Mouse (Mus musculus) left cerebral cortex, adult 2 months (tissue): ENCODE results near the gene Chd1l. TPM values are rescaled to one million over a fixed set of nuclear protein-coding genes. Genes with fewer than 3 reads are reported as not detected.

Experiments
- DNase-seq, 2 experiments: peaks; one replicate each; pipeline ENCODE4 v3.0.0; 2021 to 2022; ENCODE audit warnings: low spot score in 2 of 2, mixed read lengths in 1 of 2; ENCODE audit errors: extremely low spot score in 1 of 2
- H3K27ac ChIP-seq: fragments of 200-600 bp; 2 replicates; pipeline ENCODE4 v1.8.1; 2022
- H3K4me3 ChIP-seq: fragments of 200-600 bp; 2 replicates; pipeline ENCODE4 v1.8.1; 2022
- CTCF ChIP-seq: fragments of 200-600 bp; IDR thresholded peaks from 2 replicates; pipeline ENCODE4 v1.8.1; 2022; ENCODE audit warnings: antibody characterized with exemption, mild to moderate bottlenecking, moderate library complexity
- intact Hi-C: fragments of 180-260 bp; cut with DNase I; formaldehyde crosslinking; loops from one replicate; pipeline ENCODE4 v1.15.1; 2025
- total RNA-seq, 2 experiments: library from RNA; stranded (reverse); gene quantifications; 2 replicates each; pipeline ENCODE4 v1.2.3; 2021

Chd1l gene
- total RNA-seq, 2 experiments from 2014 or later = 9.6 to 10.6 TPM

DNA sequence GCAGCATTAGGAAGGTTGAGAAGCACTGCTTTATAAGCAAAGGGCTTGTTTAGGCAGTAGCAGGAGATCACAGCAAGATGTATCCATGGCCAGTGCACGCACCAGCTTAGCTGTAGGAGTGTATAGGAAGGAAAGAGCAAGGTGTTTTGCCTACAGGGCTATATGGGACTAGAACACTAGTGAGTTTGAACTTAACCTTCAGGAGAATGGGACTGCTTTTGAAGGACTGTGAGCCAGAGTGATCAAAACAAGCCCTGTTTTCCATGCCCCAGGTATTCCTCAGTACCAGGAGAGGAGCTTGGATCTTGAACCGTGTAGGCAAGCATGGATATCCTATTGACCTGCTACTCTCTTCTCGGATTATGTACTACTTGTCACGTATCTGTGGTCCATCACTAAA lies 31.4 kb upstream of the Chd1l start:
- no peak overlapping the region for H3K4me3 ChIP-seq
- no peak for TF ChIP-seq CTCF
- H3K27ac ChIP-seq = no peak overlapping the region
- no peak for DNase-seq
- intact Hi-C loops = no loop called here

- Histone ChIP-seq H3K4me3 (no peak overlapping the region), H3K27ac (no peak overlapping the region)
- intact Hi-C loops = no loop called here
- TF ChIP-seq CTCF = no peak; the same call in 1 of the 2 replicates
- DNase-seq = no peak
Observed at GRCm38 (mm10) chr3:97634288-97634761, 24.3 kb upstream of the Chd1l start.

DNA sequence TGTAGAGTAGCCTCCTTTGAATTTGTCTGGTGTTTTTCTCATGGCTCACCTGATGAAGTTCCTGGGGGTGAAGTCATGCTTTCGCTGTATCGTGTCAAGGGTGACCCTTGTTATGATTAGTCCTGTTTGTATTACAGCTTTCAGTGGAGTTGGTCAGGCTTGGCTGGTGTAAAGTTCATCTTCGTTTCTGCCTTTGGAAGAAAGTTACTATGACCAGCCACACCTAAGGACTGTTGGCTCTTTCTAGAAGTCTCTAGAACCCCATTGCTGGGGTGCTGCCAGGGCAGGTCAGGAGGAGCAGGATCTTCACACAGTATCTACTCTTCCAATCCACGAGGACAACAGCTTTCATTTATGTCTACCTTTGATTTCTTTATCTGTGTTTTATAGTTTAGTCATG lies 23.5 kb upstream of the Chd1l start:
- no peak for TF ChIP-seq CTCF

GRCm38 (mm10) chr3:97631258-97631860 lies 21.4 kb upstream of the Chd1l start:
- TF ChIP-seq CTCF = no peak
- Histone ChIP-seq H3K27ac (no peak overlapping the region), H3K4me3 (no peak overlapping the region)
- no peak for DNase-seq
- intact Hi-C loops = no loop called here

More for the DNA sequence above, 23.5 kb upstream of the Chd1l start:
- no peak for DNase-seq
- intact Hi-C loops = no loop called here
- Histone ChIP-seq H3K27ac (no peak overlapping the region), H3K4me3 (no peak overlapping the region)

GRCm38 (mm10) chr3:97630746-97631145 lies 20.7 kb upstream of the Chd1l start:
- H3K27ac ChIP-seq = no peak overlapping the region
- TF ChIP-seq CTCF = no peak
- no peak for DNase-seq
- no peak overlapping the region for H3K4me3 ChIP-seq
- intact Hi-C loops = no loop called here

DNA sequence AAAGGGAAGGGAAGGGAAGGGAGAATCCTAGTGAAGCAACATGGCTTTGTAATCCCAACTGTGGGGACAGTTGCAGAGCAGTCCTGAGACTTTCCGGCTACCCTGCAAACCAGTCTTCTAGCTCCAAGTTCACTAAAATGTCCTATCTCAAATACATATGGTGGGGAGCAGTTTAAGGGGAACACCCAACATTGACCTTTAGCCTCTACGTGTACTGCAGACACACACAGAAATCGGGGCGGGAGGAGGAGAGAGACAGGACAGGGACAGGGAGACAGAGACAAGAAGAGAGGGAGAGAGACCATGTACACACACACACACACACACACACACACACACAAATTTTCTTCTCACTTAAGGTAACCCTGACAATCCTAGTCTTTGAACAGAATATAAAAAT lies 19.9 kb upstream of the Chd1l start:
- Histone ChIP-seq H3K27ac (no peak overlapping the region), H3K4me3 (no peak overlapping the region)
- DNase-seq = no peak
- intact Hi-C loops = no loop called here
- TF ChIP-seq CTCF = no peak

- intact Hi-C loops = no loop called here
- no peak for TF ChIP-seq CTCF
- peak within 1 kb of the TSS; percentile 57 for H3K27ac ChIP-seq
- no peak for DNase-seq
- peak within 1 kb of the TSS; percentile 40 for H3K4me3 ChIP-seq
Observed at GRCm38 (mm10) chr3:97628391-97629001, 18.5 kb upstream of the Chd1l start, which contains the start of gene Fmo5. Gene Fmo5 (plus strand): TSS chr3:97628804.

DNA sequence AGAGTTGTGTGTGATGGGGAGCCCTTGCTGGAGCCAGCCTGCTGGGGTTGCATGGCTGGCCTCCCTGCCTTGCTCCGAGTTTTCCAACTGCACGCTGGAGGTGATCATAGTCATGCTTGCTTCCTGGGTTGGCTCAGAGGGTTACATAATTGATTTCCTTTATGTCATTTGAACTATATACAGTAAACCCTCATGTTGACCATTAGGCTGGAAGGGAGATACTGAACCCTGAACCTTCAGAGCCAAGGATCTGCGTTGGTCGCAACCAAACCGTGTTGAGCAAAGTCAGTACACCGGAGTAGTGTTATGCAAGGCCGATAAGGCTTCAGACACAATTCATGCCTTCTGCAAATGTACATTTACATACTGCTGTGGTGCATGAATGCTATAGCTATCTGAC lies 17.9 kb upstream of the Chd1l start:
- Histone ChIP-seq H3K4me3 (no peak overlapping the region), H3K27ac (no peak overlapping the region)
- no peak for DNase-seq
- TF ChIP-seq CTCF = no peak
- intact Hi-C loops = no loop called here

DNA sequence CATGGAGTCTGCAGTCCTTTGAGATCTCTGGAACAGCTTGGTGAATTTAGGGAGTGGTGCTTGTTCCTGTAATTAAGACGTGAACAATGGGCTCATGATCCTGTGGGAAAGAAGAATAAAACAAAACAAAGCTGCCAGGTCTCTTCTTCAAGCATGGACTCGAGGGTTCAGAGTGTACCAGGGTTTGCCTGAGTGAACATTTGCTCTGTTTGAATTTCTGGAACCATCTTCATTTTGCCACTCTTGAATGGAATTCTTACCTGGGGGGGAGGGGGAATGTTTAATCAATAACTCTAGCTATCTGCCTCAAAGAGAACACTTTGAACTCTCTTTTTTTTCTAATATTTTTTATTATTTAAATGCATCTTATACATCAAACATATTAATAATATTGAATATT lies 14.6 kb upstream of the Chd1l start:
- no peak for TF ChIP-seq CTCF
- H3K27ac ChIP-seq = no peak overlapping the region
- intact Hi-C loops = no loop called here

GRCm38 (mm10) chr3:97620657-97621056 lies 10.7 kb upstream of the Chd1l start:
- DNase-seq = no peak
- TF ChIP-seq CTCF = no peak
- H3K27ac ChIP-seq = no peak overlapping the region
- no peak overlapping the region for H3K4me3 ChIP-seq
- intact Hi-C loops = no loop called here

More for the DNA sequence above, 14.6 kb upstream of the Chd1l start:
- no peak for DNase-seq
- no peak overlapping the region for H3K4me3 ChIP-seq

DNA sequence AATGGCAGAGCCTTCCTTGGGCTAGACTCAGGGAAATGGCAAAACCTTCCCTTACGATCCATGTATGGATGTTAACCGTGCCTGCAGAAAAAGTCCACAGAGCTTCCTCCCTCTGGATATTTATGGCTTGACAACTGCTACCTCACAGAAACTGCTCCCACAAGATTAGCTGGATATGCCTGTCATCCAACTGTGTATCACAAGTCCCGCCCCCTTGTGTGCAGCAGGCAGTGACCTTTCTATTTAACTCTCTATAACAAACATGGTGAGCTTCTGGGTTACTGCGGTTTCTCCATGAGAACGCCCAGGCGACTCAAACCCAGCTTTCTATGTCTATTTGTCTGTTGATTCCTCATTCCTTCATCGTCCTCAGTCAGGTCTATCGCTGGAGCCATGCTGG lies 7.9 kb upstream of the Chd1l start:
- H3K27ac ChIP-seq = no peak overlapping the region
- intact Hi-C loops = no loop called here
- no peak overlapping the region for H3K4me3 ChIP-seq
- DNase-seq = no peak
- TF ChIP-seq CTCF = no peak

GRCm38 (mm10) chr3:97617091-97617825 lies 7.3 kb upstream of the Chd1l start:
- intact Hi-C loops = no loop called here
- H3K27ac ChIP-seq = no peak overlapping the region
- no peak for TF ChIP-seq CTCF
- DNase-seq = no peak
- no peak overlapping the region for H3K4me3 ChIP-seq
